ENCODE assay signal across 8 mouse cellular contexts in genomic region chr1:46853317-46854035, GRCm38 (mm10). TPM values are rescaled to one million over a fixed set of nuclear protein-coding genes. Genes with fewer than 3 reads are reported as not detected.
A peak's percentile ranks its signal among the peaks of the same experiment; 100 is the strongest.
DNase-seq lines count a peak whose midpoint lies in the region; ATAC-seq and TF ChIP-seq lines count a peak whose summit lies in the region.

No protein-coding gene starts in this region.

- H3K4me3 ChIP-seq in heart, embryonic 12.5 days: peak overlapping the region; percentile 97
- peak overlapping the region; percentile 97 for H3K4me3 ChIP-seq in kidney, postnatal 0 days (replicated peaks; ENCODE audit: low read depth, low read length)
- H3K4me3 ChIP-seq in liver, embryonic 11.5 days (ENCODE audit: low read depth, low read length): peak overlapping the region; percentile 94
- peak overlapping the region; percentile 96 for H3K4me3 ChIP-seq in stomach, embryonic 14.5 days (ENCODE audit: low read depth, low read length)

- peak overlapping the region; percentile 74 for H3K4me2 ChIP-seq in heart, embryonic 12.5 days
- peak overlapping the region; percentile 81 for H3K4me2 ChIP-seq in kidney, postnatal 0 days (ENCODE audit: low read length)
- H3K4me2 ChIP-seq in liver, embryonic 11.5 days: peak overlapping the region; percentile 67
- H3K4me2 ChIP-seq in stomach, embryonic 14.5 days (replicated peaks; ENCODE audit: low read depth, low read length): peak overlapping the region; percentile 65

- peak overlapping the region; percentile 99 for H3K9ac ChIP-seq in heart, embryonic 12.5 days
- peak overlapping the region; percentile 100 for H3K9ac ChIP-seq in kidney, postnatal 0 days (ENCODE audit: low read depth, low read length)
- peak overlapping the region; percentile 97 for H3K9ac ChIP-seq in liver, embryonic 11.5 days (ENCODE audit: low read depth, low read length)
- peak overlapping the region; percentile 100 for H3K9ac ChIP-seq in stomach, embryonic 14.5 days (replicated peaks; ENCODE audit: low read depth, low read length)

- peaks cover 13% of the 10 kb centered on the region for H3K4me1 ChIP-seq in heart, embryonic 12.5 days (replicated peaks)
- no peaks in the 10 kb centered on the region; the same call in 1 of the 2 replicates for H3K4me1 ChIP-seq in kidney, postnatal 0 days (replicated peaks; ENCODE audit: insufficient read depth, low read length)
- peaks cover 3% of the 10 kb centered on the region; the same call in 1 of the 2 replicates for H3K4me1 ChIP-seq in liver, embryonic 11.5 days (replicated peaks; ENCODE audit: control insufficient read depth, insufficient read depth, low read length)
- H3K4me1 ChIP-seq in stomach, embryonic 14.5 days (ENCODE audit: control insufficient read depth, insufficient read depth, low read length): peaks cover 12% of the 10 kb centered on the region; the same call in 1 of the 2 replicates

- peak; percentile 87 for ATAC-seq in erythroblast, adult 5-6 weeks (replicated peaks; ENCODE audit: low FRiP score, poor library complexity, severe bottlenecking)
- ATAC-seq in heart, embryonic 12.5 days (ENCODE audit: insufficient number of reproducible peaks, low FRiP score): peak; percentile 94
- peak; percentile 96 for ATAC-seq in kidney, postnatal 0 days (replicated peaks; ENCODE audit: low FRiP score, low read depth)
- ATAC-seq in liver, embryonic 11.5 days (replicated peaks; ENCODE audit: low FRiP score): peak; percentile 92
- ATAC-seq in stomach, embryonic 14.5 days (ENCODE audit: insufficient number of reproducible peaks, insufficient read depth, low FRiP score, low read depth): peak; percentile 94

- H3K27ac ChIP-seq in heart, embryonic 12.5 days (ENCODE audit: poor library complexity, severe bottlenecking): peak overlapping the region; percentile 100
- peak overlapping the region; percentile 100 for H3K27ac ChIP-seq in kidney, postnatal 0 days
- peak overlapping the region; percentile 97 for H3K27ac ChIP-seq in liver, embryonic 11.5 days (ENCODE audit: low read depth, low read length)
- H3K27ac ChIP-seq in stomach, embryonic 14.5 days (ENCODE audit: low read length): peak overlapping the region; percentile 100

- peak; percentile 98 to 99 for DNase-seq in B cell, adult 2 months
- peak; percentile 99 for DNase-seq in brain, adult 2 months (ENCODE audit: low read depth, low spot score)
- peak; percentile 98 for DNase-seq in kidney, postnatal 0 days (ENCODE audit: low spot score)
- DNase-seq in liver, embryonic 11.5 days (ENCODE audit: low spot score): peak; percentile 96
- peak; percentile 100 for DNase-seq in naive thymus-derived CD4-positive, alpha-beta T cell, adult 2 months (ENCODE audit: low read depth)

- H3K9me3 ChIP-seq in heart, embryonic 12.5 days (replicated peaks): no peaks in the 10 kb centered on the region
- H3K9me3 ChIP-seq in kidney, postnatal 0 days (replicated peaks; ENCODE audit: low read length): no peaks in the 10 kb centered on the region
- no peaks in the 10 kb centered on the region for H3K9me3 ChIP-seq in liver, embryonic 11.5 days (ENCODE audit: control insufficient read depth, low read length)
- H3K9me3 ChIP-seq in stomach, embryonic 14.5 days (ENCODE audit: control insufficient read depth, low read depth, low read length): no peaks in the 10 kb centered on the region

- 0 out of 2 replicates have a peak, but pooled peaks have one; percentile 2 for TF ChIP-seq CTCF in kidney, postnatal 0 days (IDR thresholded peaks at IDR 0.05; ENCODE audit: low read depth)

- H3K36me3 ChIP-seq in heart, embryonic 12.5 days: no peaks in the 10 kb centered on the region
- H3K36me3 ChIP-seq in kidney, postnatal 0 days (ENCODE audit: insufficient read depth, low read length): no peaks in the 10 kb centered on the region
- H3K36me3 ChIP-seq in liver, embryonic 11.5 days (ENCODE audit: control insufficient read depth, insufficient read depth, low read length): no peaks in the 10 kb centered on the region
- no peaks in the 10 kb centered on the region for H3K36me3 ChIP-seq in stomach, embryonic 14.5 days (ENCODE audit: control insufficient read depth, insufficient read depth, low read length)

- H3K27me3 ChIP-seq in heart, embryonic 12.5 days (replicated peaks): no peaks in the 10 kb centered on the region
- no peaks in the 10 kb centered on the region for H3K27me3 ChIP-seq in kidney, postnatal 0 days (ENCODE audit: insufficient read depth, low read length)
- no peaks in the 10 kb centered on the region for H3K27me3 ChIP-seq in liver, embryonic 11.5 days (replicated peaks; ENCODE audit: control insufficient read depth, insufficient read depth, low read length)
- H3K27me3 ChIP-seq in stomach, embryonic 14.5 days (ENCODE audit: control insufficient read depth, insufficient read depth, low read length): no peaks in the 10 kb centered on the region

- under 1% methylated on average over 86 of the region's 86 CpGs for WGBS in heart, embryonic 12.5 days
- WGBS in kidney, postnatal 0 days: under 1% methylated on average over 86 of the region's 86 CpGs
- under 1% methylated on average over 84 of the region's 86 CpGs for WGBS in liver, embryonic 11.5 days
- WGBS in stomach, embryonic 14.5 days: under 1% methylated on average over 86 of the region's 86 CpGs

RNA-seq across cellular contexts. Expression of gene Slc39a10, which starts 39.2 kb away (rescaled TPM):
- 1.9 and 2.5 TPM in 2 replicates for total RNA-seq in erythroblast, adult 5-6 weeks (2015; ENCODE audit: low replicate concordance)
- total RNA-seq in erythroblast, adult 5-6 weeks (2017; ENCODE audit: low replicate concordance): 2.4 and 2.6 TPM in 2 replicates
- polyA plus RNA-seq in heart, embryonic 12.5 days (2016; fragmentation: Nextera tagmentation; extraction: Ambion mirVana): 38.7 and 41.8 TPM in 2 replicates
- polyA plus RNA-seq in kidney, postnatal 0 days (2015; fragmentation: Nextera tagmentation; extraction: Ambion mirVana): 29.9 and 32.5 TPM in 2 replicates
- 21.9 and 26.6 TPM in 2 replicates for polyA plus RNA-seq in liver, embryonic 11.5 days (2014; fragmentation: Nextera tagmentation; extraction: Ambion mirVana)
- 73.1 and 80.5 TPM in 2 replicates for polyA plus RNA-seq in stomach, embryonic 14.5 days (2014; fragmentation: Nextera tagmentation; extraction: Ambion mirVana)

Comparison
In these comparisons a context has a peak if more than half of its experiments do, and no peak if none do; other contexts are left out.
1. Peak in every context shown above with its lines: DNase-seq, ATAC-seq, H3K4me3 ChIP-seq and H3K27ac ChIP-seq.